20 mouse cellular contexts compared by ENCODE assay signal in genomic region chr1:87573261-87573660, GRCm38 (mm10). TPM values are rescaled to one million over a fixed set of nuclear protein-coding genes. Genes with fewer than 3 reads are reported as not detected.
DNase-seq lines count a peak whose midpoint lies in the region; ATAC-seq and TF ChIP-seq lines count a peak whose summit lies in the region.
"Had no signal": no experiment of that assay in that cellular context is flagged by ENCODE, and none has a peak within 500 bp of the region (broad histone marks: within the 10 kb centered on the region; RNA-seq: fewer than 3 reads in every experiment).

No protein-coding gene starts in this region.

- H3K27me3 ChIP-seq in intestine, embryonic 14.5 days (replicated peaks; ENCODE audit: control insufficient read depth, insufficient read depth, low read length): no peaks in the 10 kb centered on the region
- H3K27me3 ChIP-seq in small intestine, adult 2 months (ENCODE audit: control insufficient read depth, insufficient read depth, low read length): no peaks in the 10 kb centered on the region
- H3K27me3 ChIP-seq in midbrain, embryonic 11.5 days (ENCODE audit: control insufficient read depth, insufficient read depth, low read length): no peaks in the 10 kb centered on the region
- H3K27me3 ChIP-seq: heart, embryonic 12.5 days; hindbrain, embryonic 15.5 days had no signal

- H3K9me3 ChIP-seq in intestine, embryonic 14.5 days (ENCODE audit: control insufficient read depth, low read length): no peaks in the 10 kb centered on the region
- no peaks in the 10 kb centered on the region for H3K9me3 ChIP-seq in midbrain, embryonic 11.5 days (ENCODE audit: control insufficient read depth, low read length)
- H3K9me3 ChIP-seq: embryonic facial prominence, embryonic 10.5 days; hindbrain, embryonic 15.5 days had no signal

- TF ChIP-seq CTCF in small intestine, adult 2 months (IDR thresholded peaks at IDR 0.05; ENCODE audit: extremely low read depth, insufficient read length, insufficient replicate concordance, low read depth, low read length): no peak

- H3K4me2 ChIP-seq in intestine, embryonic 14.5 days (ENCODE audit: low read length): peak overlapping the region; percentile 35
- no peak overlapping the region for H3K4me2 ChIP-seq in midbrain, embryonic 11.5 days
- H3K4me2 ChIP-seq: heart, embryonic 12.5 days; hindbrain, embryonic 15.5 days; lung, embryonic 14.5 days had no signal

- 0 out of 2 replicates have a peak overlapping the region, but pooled peaks have one; percentile 8 for H3K9ac ChIP-seq in intestine, embryonic 14.5 days (ENCODE audit: low read length)
- no peak overlapping the region for H3K9ac ChIP-seq in midbrain, embryonic 11.5 days (ENCODE audit: low read length)
- H3K9ac ChIP-seq: heart, embryonic 12.5 days; hindbrain, embryonic 15.5 days; lung, embryonic 14.5 days had no signal

- H3K36me3 ChIP-seq in intestine, embryonic 14.5 days (ENCODE audit: control insufficient read depth, insufficient read depth, low read length): no peaks in the 10 kb centered on the region
- H3K36me3 ChIP-seq in small intestine, adult 2 months (ENCODE audit: control insufficient read depth, insufficient read depth, low read length): no peaks in the 10 kb centered on the region
- H3K36me3 ChIP-seq in midbrain, embryonic 11.5 days (ENCODE audit: control insufficient read depth, insufficient read depth, low read length): no peaks in the 10 kb centered on the region
- H3K36me3 ChIP-seq: embryonic facial prominence, embryonic 10.5 days; heart, embryonic 12.5 days; hindbrain, embryonic 15.5 days had no signal

- TF ChIP-seq POLR2A in small intestine, adult 2 months (IDR thresholded peaks at IDR 0.05; ENCODE audit: low read depth, low read length): no peak

- DNase-seq in kidney, adult 18-20 months: peak; percentile 56
- no peak for DNase-seq in kidney, postnatal 10 days
- no peak for DNase-seq in intestine, embryonic 14.5 days (ENCODE audit: low spot score)
- peak; percentile 14 to 31 for DNase-seq in kidney, postnatal 36 days
- no peak for DNase-seq in neural tube, embryonic 10.5 days (ENCODE audit: extremely low spot score, low spot score)
- no peak for DNase-seq in cerebellum, adult 11-12 months
- DNase-seq in midbrain, embryonic 11.5 days (ENCODE audit: low spot score, missing footprints): no peak
- DNase-seq: adrenal gland, adult 8-10 months; cerebellum, adult 18-20 months; cerebellum, postnatal 36 days; layer of hippocampus, postnatal 36 days; left cerebral cortex, postnatal 4 days; right cerebral cortex, adult 18-20 months; thymus, adult 18-20 months had no signal

- H3K27ac ChIP-seq in intestine, embryonic 14.5 days (ENCODE audit: low read depth): 0 out of 2 replicates have a peak overlapping the region, but pooled peaks have one; percentile 24
- peak overlapping the region; percentile 82 for H3K27ac ChIP-seq in small intestine, adult 2 months (ENCODE audit: insufficient read depth, low read depth, low read length)
- H3K27ac ChIP-seq in midbrain, embryonic 11.5 days (ENCODE audit: low read depth, low read length): no peak overlapping the region
- H3K27ac ChIP-seq: embryonic facial prominence, embryonic 10.5 days; hindbrain, embryonic 15.5 days had no signal

- peak overlapping the region; percentile 8; the same call in 1 of the 2 replicates for H3K4me3 ChIP-seq in intestine, embryonic 14.5 days (ENCODE audit: low read depth, low read length)
- peak overlapping the region; percentile 65 for H3K4me3 ChIP-seq in small intestine, adult 2 months (ENCODE audit: low read depth, low read length)
- no peak overlapping the region for H3K4me3 ChIP-seq in midbrain, embryonic 11.5 days (ENCODE audit: low read depth, low read length)
- H3K4me3 ChIP-seq: embryonic facial prominence, embryonic 10.5 days; heart, embryonic 12.5 days; hindbrain, embryonic 15.5 days; megakaryocyte, embryonic 14.5 days had no signal

- peaks cover 2% of the 10 kb centered on the region; the same call in 1 of the 2 replicates for H3K4me1 ChIP-seq in intestine, embryonic 14.5 days (replicated peaks; ENCODE audit: control insufficient read depth, insufficient read depth, low read length)
- H3K4me1 ChIP-seq in small intestine, adult 2 months (ENCODE audit: control insufficient read depth, insufficient read depth, insufficient read length, low read length): peaks cover 15% of the 10 kb centered on the region; the same call in 1 of the 2 replicates
- no peaks in the 10 kb centered on the region for H3K4me1 ChIP-seq in midbrain, embryonic 11.5 days (ENCODE audit: control insufficient read depth, insufficient read depth, low read length)
- H3K4me1 ChIP-seq: heart, embryonic 12.5 days; megakaryocyte, embryonic 14.5 days had no signal

- 60% methylated on average over 5 of the region's 5 CpGs for WGBS in intestine, embryonic 14.5 days
- WGBS in small intestine, adult 2 months: 21% methylated on average over 5 of the region's 5 CpGs
- 72% methylated on average over 5 of the region's 5 CpGs for WGBS in midbrain, embryonic 11.5 days

- ATAC-seq in intestine, embryonic 14.5 days (replicated peaks; ENCODE audit: low FRiP score, low TSS enrichment, low read depth): peak; percentile 45
- no peak for ATAC-seq in midbrain, embryonic 11.5 days (ENCODE audit: low FRiP score)

RNA-seq across cellular contexts. Expression of gene Ngef, which starts 0.4 kb away (rescaled TPM):
- 10.5 and 11.2 TPM in 2 replicates for polyA plus RNA-seq in intestine, embryonic 14.5 days (2014; fragmentation: Nextera tagmentation; extraction: Ambion mirVana)
- polyA plus RNA-seq in small intestine, adult 2 months (2012; rRNA removed): 8.1 and 24.1 TPM in 2 replicates
- 3.0 and 3.9 TPM in 2 replicates for polyA plus RNA-seq in midbrain, embryonic 11.5 days (2014; fragmentation: Nextera tagmentation; extraction: Ambion mirVana)

RNA-seq across cellular contexts. Expression of gene Inpp5d, which starts 46.9 kb away (rescaled TPM):
- polyA plus RNA-seq in intestine, embryonic 14.5 days (2014; fragmentation: Nextera tagmentation; extraction: Ambion mirVana): 5.3 and 8.2 TPM in 2 replicates
- polyA plus RNA-seq in small intestine, adult 2 months (2012; rRNA removed): 24.6 and 36.0 TPM in 2 replicates
- polyA plus RNA-seq in midbrain, embryonic 11.5 days (2014; fragmentation: Nextera tagmentation; extraction: Ambion mirVana): 2.8 and 4.8 TPM in 2 replicates

Comparison
In these comparisons a context has a peak if more than half of its experiments do, and no peak if none do; other contexts are left out.
1. DNase-seq: peak in kidney, adult 18-20 months (single experiment) and kidney, postnatal 36 days (2 of 2); none in kidney, postnatal 10 days (single experiment), intestine, embryonic 14.5 days (single experiment), neural tube, embryonic 10.5 days (single experiment), cerebellum, adult 11-12 months (single experiment) and midbrain, embryonic 11.5 days (single experiment).